Mouse (Mus musculus): Measurements from ENCODE around the gene Defb11.
A peak's percentile ranks its signal among the peaks of the same experiment; 100 is the strongest.
"Not testable (repeated sequence)": the region's sequence is repeated elsewhere in the genome, so short reads cannot be mapped to it uniquely, and the experiment has no call there.

Gene Defb11

GRCm38 (mm10) chr8:21906290-21906689 lies at the start of gene Defb11:
Gene Defb11 (minus strand): TSS chr8:21906412.
- not testable (repeated sequence) for DNase-seq (ENCODE audit: low spot score)

GRCm38 (mm10) chr8:21955321-21955720 lies 49.1 kb upstream of the Defb11 start:
- peak; percentile 76 for DNase-seq (ENCODE audit: low spot score)

- DNase-seq (ENCODE audit: low spot score) = no peak
These were observed 41.3 kb upstream of the Defb11 start for GRCm38 (mm10) chr8:21947311-21948017.

- DNase-seq (ENCODE audit: low spot score) = no peak
These were observed 40.2 kb upstream of the Defb11 start, which contains the start of gene Defb13 for GRCm38 (mm10) chr8:21946462-21946861. Gene Defb13 (plus strand): TSS chr8:21946762.

GRCm38 (mm10) chr8:21938052-21938451 lies 31.8 kb upstream of the Defb11 start, which contains the start of gene Defb35:
Gene Defb35 (plus strand): TSS chr8:21938352.
- not testable (repeated sequence) for DNase-seq (ENCODE audit: low spot score)

- no peak for DNase-seq (ENCODE audit: low spot score)
These were observed 26.4 kb upstream of the Defb11 start, which contains the start of gene Defb15 for GRCm38 (mm10) chr8:21932610-21933009. Gene Defb15 (minus strand): TSS chr8:21932710.

- DNase-seq (ENCODE audit: low spot score) = not testable (repeated sequence)
These were observed 24.5 kb upstream of the Defb11 start for GRCm38 (mm10) chr8:21930754-21931153.

GRCm38 (mm10) chr8:21915625-21916024 lies 9.4 kb upstream of the Defb11 start:
- DNase-seq (ENCODE audit: low spot score) = no peak

GRCm38 (mm10) chr8:21912554-21912953 lies 6.3 kb upstream of the Defb11 start:
- no peak for DNase-seq (ENCODE audit: low spot score)

- no peak for DNase-seq (ENCODE audit: low spot score)
These were observed 5.7 kb upstream of the Defb11 start for GRCm38 (mm10) chr8:21911931-21912330.

GRCm38 (mm10) chr8:21885321-21885720 lies 20.9 kb downstream of the Defb11 start, which contains the start of gene Defb9:
Gene Defb9 (minus strand): TSS chr8:21885421.
- not testable (repeated sequence) for DNase-seq (ENCODE audit: low spot score)

- not testable (repeated sequence) for DNase-seq (ENCODE audit: low spot score)
These were observed 47.6 kb downstream of the Defb11 start, which contains the start of gene Defb10 for GRCm38 (mm10) chr8:21858586-21858985. Gene Defb10 (plus strand): TSS chr8:21858901.

Data from embryo, embryonic 10.5 days (tissue).